9 mouse cellular contexts compared by ENCODE assay signal in the genomic region with DNA sequence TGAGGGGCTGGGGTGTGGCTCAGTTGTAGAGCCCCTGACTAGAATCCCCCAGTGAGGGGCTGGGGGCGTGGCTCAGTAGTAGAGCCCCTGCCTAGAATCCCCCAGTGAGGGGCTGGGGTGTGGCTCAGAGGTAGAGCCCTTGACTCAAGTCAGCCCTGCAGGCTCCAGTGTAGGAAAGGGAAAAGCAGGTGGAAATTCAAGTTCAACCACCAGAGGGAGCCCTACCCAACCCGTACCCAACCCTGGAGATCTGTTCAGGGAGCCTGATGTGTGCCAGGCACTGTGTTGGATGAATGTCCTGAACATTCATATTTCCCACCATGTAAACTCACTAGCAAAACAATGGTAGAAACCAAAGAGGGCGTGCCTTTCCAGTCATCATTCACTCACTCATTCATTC.
DNase-seq lines count a peak whose midpoint lies in the region; ATAC-seq and TF ChIP-seq lines count a peak whose summit lies in the region.
"Had no signal": no experiment of that assay in that cellular context is flagged by ENCODE, and none has a peak within 500 bp of the region (broad histone marks: within the 10 kb centered on the region; RNA-seq: fewer than 3 reads in every experiment).

No protein-coding gene starts in this region.

- WGBS in liver, embryonic 11.5 days = 19% methylated on average over 3 of the region's 3 CpGs
- 38% methylated on average over 3 of the region's 3 CpGs for WGBS in forebrain, postnatal 0 days
- WGBS in intestine, postnatal 0 days = 50% methylated on average over 3 of the region's 3 CpGs
- WGBS in limb, embryonic 14.5 days = 44% methylated on average over 3 of the region's 3 CpGs
- 48% methylated on average over 3 of the region's 3 CpGs for WGBS in neural tube, embryonic 11.5 days

- H3K4me1 ChIP-seq in liver, embryonic 11.5 days (replicated peaks; ENCODE audit: control insufficient read depth, insufficient read depth, low read length) = no peaks in the 10 kb centered on the region
- no peaks in the 10 kb centered on the region for H3K4me1 ChIP-seq in forebrain, postnatal 0 days (ENCODE audit: insufficient read depth)
- 0 out of 2 replicates have a peak, but pooled peaks cover 3% of the 10 kb centered on the region for H3K4me1 ChIP-seq in intestine, postnatal 0 days (replicated peaks; ENCODE audit: control insufficient read depth, insufficient read depth, low read length)
- H3K4me1 ChIP-seq in limb, embryonic 14.5 days (ENCODE audit: control insufficient read depth, insufficient read depth, low read length) = peaks cover 29% of the 10 kb centered on the region
- no peaks in the 10 kb centered on the region for H3K4me1 ChIP-seq in neural tube, embryonic 11.5 days (ENCODE audit: control insufficient read depth, insufficient read depth, low read length)
- peaks cover 4% of the 10 kb centered on the region for H3K4me1 ChIP-seq in testis, adult 2 months (ENCODE audit: control insufficient read depth, insufficient read depth, low read length)

- no peak for TF ChIP-seq POLR2A in limb, embryonic 14.5 days (IDR thresholded peaks at IDR 0.05; ENCODE audit: borderline replicate concordance, extremely low read depth, insufficient read depth, insufficient read length)
- no peak for TF ChIP-seq POLR2A in testis, adult 2 months (IDR thresholded peaks at IDR 0.05; ENCODE audit: control insufficient read depth, low read depth, low read length)

- DNase-seq in liver = peak; percentile 55
- no peak for DNase-seq in liver, embryonic 11.5 days (ENCODE audit: low spot score)
- DNase-seq in c-Kit-positive CD71-negative TER-119-negative erythroid progenitor cells, embryonic 14.5 days (ENCODE audit: low read depth) = peak; percentile 56
- DNase-seq in forebrain, postnatal 0 days = peak; percentile 42
- peak; percentile 59 for DNase-seq in limb, embryonic 14.5 days (ENCODE audit: low spot score)
- peak; percentile 39 for DNase-seq in neural tube, embryonic 11.5 days (ENCODE audit: low spot score)

- H3K27me3 ChIP-seq in liver, embryonic 11.5 days (replicated peaks; ENCODE audit: control insufficient read depth, insufficient read depth, low read length) = no peaks in the 10 kb centered on the region
- H3K27me3 ChIP-seq in forebrain, postnatal 0 days (ENCODE audit: insufficient read depth, low read length) = no peaks in the 10 kb centered on the region
- H3K27me3 ChIP-seq in intestine, postnatal 0 days (replicated peaks; ENCODE audit: control insufficient read depth, insufficient read depth, low read length) = no peaks in the 10 kb centered on the region
- H3K27me3 ChIP-seq in limb, embryonic 14.5 days (ENCODE audit: control insufficient read depth, insufficient read depth, low read length) = no peaks in the 10 kb centered on the region
- no peaks in the 10 kb centered on the region for H3K27me3 ChIP-seq in neural tube, embryonic 11.5 days (ENCODE audit: control insufficient read depth, insufficient read depth, low read length)
- H3K27me3 ChIP-seq in testis, adult 2 months (ENCODE audit: control insufficient read depth, insufficient read depth, low read length) = no peaks in the 10 kb centered on the region
- H3K27me3 ChIP-seq: embryonic facial prominence, embryonic 12.5 days had no signal

- H3K9ac ChIP-seq in liver, embryonic 11.5 days (ENCODE audit: low read depth, low read length) = no peak overlapping the region
- H3K9ac ChIP-seq in forebrain, postnatal 0 days = no peak overlapping the region
- H3K9ac ChIP-seq in intestine, postnatal 0 days (ENCODE audit: low read depth, low read length) = no peak overlapping the region
- no peak overlapping the region for H3K9ac ChIP-seq in limb, embryonic 14.5 days (ENCODE audit: low read depth, low read length, severe bottlenecking)
- no peak overlapping the region for H3K9ac ChIP-seq in neural tube, embryonic 11.5 days (ENCODE audit: low read length)
- H3K9ac ChIP-seq: embryonic facial prominence, embryonic 12.5 days had no signal

- H3K4me3 ChIP-seq in liver, embryonic 11.5 days (ENCODE audit: low read depth, low read length) = no peak overlapping the region
- H3K4me3 ChIP-seq in forebrain, postnatal 0 days (ENCODE audit: low read depth, low read length) = no peak overlapping the region
- no peak overlapping the region for H3K4me3 ChIP-seq in intestine, postnatal 0 days (ENCODE audit: low read depth, low read length)
- H3K4me3 ChIP-seq in limb, embryonic 14.5 days (replicated peaks; ENCODE audit: low read length) = no peak overlapping the region
- H3K4me3 ChIP-seq in neural tube, embryonic 11.5 days (ENCODE audit: low read depth, low read length) = no peak overlapping the region
- no peak overlapping the region for H3K4me3 ChIP-seq in testis, adult 2 months (ENCODE audit: control insufficient read depth, low read depth, low read length)
- H3K4me3 ChIP-seq: embryonic facial prominence, embryonic 12.5 days had no signal

- H3K4me2 ChIP-seq in liver, embryonic 11.5 days = no peak overlapping the region
- H3K4me2 ChIP-seq in forebrain, postnatal 0 days (ENCODE audit: low read depth) = no peak overlapping the region
- H3K4me2 ChIP-seq in intestine, postnatal 0 days (replicated peaks; ENCODE audit: low read depth) = no peak overlapping the region
- H3K4me2 ChIP-seq in limb, embryonic 14.5 days (replicated peaks; ENCODE audit: low read depth, low read length, severe bottlenecking) = no peak overlapping the region
- no peak overlapping the region for H3K4me2 ChIP-seq in neural tube, embryonic 11.5 days (ENCODE audit: low read depth)
- H3K4me2 ChIP-seq: embryonic facial prominence, embryonic 12.5 days had no signal

- H3K9me3 ChIP-seq in liver, embryonic 11.5 days (ENCODE audit: control insufficient read depth, low read length) = no peaks in the 10 kb centered on the region
- no peaks in the 10 kb centered on the region for H3K9me3 ChIP-seq in forebrain, postnatal 0 days (ENCODE audit: low read length)
- no peaks in the 10 kb centered on the region for H3K9me3 ChIP-seq in intestine, postnatal 0 days (ENCODE audit: control insufficient read depth)
- H3K9me3 ChIP-seq in limb, embryonic 14.5 days (ENCODE audit: control insufficient read depth, low read length) = no peaks in the 10 kb centered on the region
- no peaks in the 10 kb centered on the region for H3K9me3 ChIP-seq in neural tube, embryonic 11.5 days (ENCODE audit: control insufficient read depth, low read length)
- H3K9me3 ChIP-seq: embryonic facial prominence, embryonic 12.5 days had no signal

- no peaks in the 10 kb centered on the region for H3K36me3 ChIP-seq in liver, embryonic 11.5 days (ENCODE audit: control insufficient read depth, insufficient read depth, low read length)
- no peaks in the 10 kb centered on the region; the same call in 1 of the 2 replicates for H3K36me3 ChIP-seq in forebrain, postnatal 0 days (ENCODE audit: insufficient read depth)
- H3K36me3 ChIP-seq in intestine, postnatal 0 days (ENCODE audit: control insufficient read depth, insufficient read depth) = no peaks in the 10 kb centered on the region
- no peaks in the 10 kb centered on the region for H3K36me3 ChIP-seq in limb, embryonic 14.5 days (ENCODE audit: control insufficient read depth, insufficient read depth, low read length)
- no peaks in the 10 kb centered on the region for H3K36me3 ChIP-seq in neural tube, embryonic 11.5 days (ENCODE audit: control insufficient read depth, insufficient read depth, low read length)
- H3K36me3 ChIP-seq in testis, adult 2 months (ENCODE audit: control insufficient read depth, insufficient read depth, low read length) = no peaks in the 10 kb centered on the region
- H3K36me3 ChIP-seq: embryonic facial prominence, embryonic 12.5 days had no signal

- ATAC-seq in liver, embryonic 11.5 days (replicated peaks; ENCODE audit: low FRiP score) = no peak
- peak; percentile 42; the same call in 1 of the 2 replicates for ATAC-seq in forebrain, postnatal 0 days
- no peak for ATAC-seq in intestine, postnatal 0 days
- no peak for ATAC-seq in limb, embryonic 14.5 days (ENCODE audit: low FRiP score, low read depth)
- ATAC-seq in neural tube, embryonic 11.5 days (ENCODE audit: insufficient read depth, low FRiP score, low TSS enrichment) = 0 out of 2 replicates have a peak, but pooled peaks have one; percentile 23

- H3K27ac ChIP-seq in liver, embryonic 11.5 days (ENCODE audit: low read depth, low read length) = no peak overlapping the region
- H3K27ac ChIP-seq in forebrain, postnatal 0 days (ENCODE audit: low read depth, low read length) = no peak overlapping the region
- no peak overlapping the region for H3K27ac ChIP-seq in intestine, postnatal 0 days (ENCODE audit: low read depth, low read length)
- H3K27ac ChIP-seq in limb, embryonic 14.5 days (replicated peaks; ENCODE audit: low read depth, low read length) = no peak overlapping the region
- no peak overlapping the region for H3K27ac ChIP-seq in neural tube, embryonic 11.5 days (ENCODE audit: low read depth, low read length)
- no peak overlapping the region for H3K27ac ChIP-seq in testis, adult 2 months (ENCODE audit: control insufficient read depth, insufficient read depth, low read depth, low read length)
- H3K27ac ChIP-seq: embryonic facial prominence, embryonic 12.5 days had no signal

- TF ChIP-seq CTCF in forebrain, postnatal 0 days (IDR thresholded peaks at IDR 0.05; ENCODE audit: low read depth) = peak; percentile 69
- peak; percentile 85 for TF ChIP-seq CTCF in intestine, postnatal 0 days (IDR thresholded peaks at IDR 0.05; ENCODE audit: low read depth)
- TF ChIP-seq CTCF in testis, adult 2 months (IDR thresholded peaks at IDR 0.05; ENCODE audit: control insufficient read depth, insufficient read depth, insufficient replicate concordance, low read depth, low read length) = peak; percentile 52; the same call in 1 of the 2 replicates

Comparison
In these comparisons a context has a peak if more than half of its experiments do, and no peak if none do; other contexts are left out.
1. ATAC-seq: peak in forebrain, postnatal 0 days (single experiment) and neural tube, embryonic 11.5 days (single experiment); none in liver, embryonic 11.5 days (single experiment), intestine, postnatal 0 days (single experiment) and limb, embryonic 14.5 days (single experiment).
2. Peak in every context shown above with its lines, with median percentiles within 50 percentile points of each other: CTCF ChIP-seq.